Mouse (Mus musculus) urinary bladder, adult 2 months (tissue): ENCODE measurements around the gene Pcdh18. TPM values are rescaled to one million over a fixed set of nuclear protein-coding genes. Genes with fewer than 3 reads are reported as not detected.

Source experiments
- DNase-seq: peaks from one replicate; pipeline ENCODE4 v3.0.0; 2022; ENCODE audit warnings: low spot score
- polyA plus RNA-seq: library from polyadenylated mRNA; depleted of rRNA; stranded (reverse); fragments of >200 nt; gene quantifications from 2 replicates; pipeline ENCODE4 v1.2.3, GENCODE M21; 2012; rRNA removed

Gene Pcdh18
- 20.1 and 24.7 TPM in 2 replicates for polyA plus RNA-seq

- DNase-seq = peak; percentile 55
Observed at GRCm38 (mm10) chr3:49756870-49757625, at the start of gene Pcdh18. Pcdh18 (minus strand) TSS chr3:49757325.

- DNase-seq = no peak
Observed at GRCm38 (mm10) chr3:49806823-49807222, 49.7 kb upstream of the Pcdh18 start.

GRCm38 (mm10) chr3:49805511-49805910 is 48.4 kb upstream of the Pcdh18 start:
- no peak for DNase-seq

- no peak for DNase-seq
Observed at GRCm38 (mm10) chr3:49788296-49788695, 31.2 kb upstream of the Pcdh18 start.

- DNase-seq = no peak
Observed at GRCm38 (mm10) chr3:49787719-49788118, 30.6 kb upstream of the Pcdh18 start.

- no peak for DNase-seq
Observed at GRCm38 (mm10) chr3:49768992-49769738, 12.0 kb upstream of the Pcdh18 start.

GRCm38 (mm10) chr3:49762711-49763110 is 5.6 kb upstream of the Pcdh18 start:
- no peak for DNase-seq

GRCm38 (mm10) chr3:49761971-49762370 is 4.8 kb upstream of the Pcdh18 start:
- DNase-seq = no peak

- no peak for DNase-seq
Observed at GRCm38 (mm10) chr3:49757626-49758019, 498 bp upstream of the Pcdh18 start.

GRCm38 (mm10) chr3:49755986-49756845 is 909 bp downstream of the Pcdh18 start:
- peak; percentile 27 for DNase-seq

- no peak for DNase-seq
Observed at GRCm38 (mm10) chr3:49752766-49753165, 4.4 kb downstream of the Pcdh18 start.

- DNase-seq = no peak
Observed at GRCm38 (mm10) chr3:49749491-49750284, 7.4 kb downstream of the Pcdh18 start.

- no peak for DNase-seq
Observed at GRCm38 (mm10) chr3:49748054-49748453, 9.1 kb downstream of the Pcdh18 start.

- no peak for DNase-seq
Observed at GRCm38 (mm10) chr3:49739061-49739460, 18.1 kb downstream of the Pcdh18 start.

- DNase-seq = no peak
Observed at GRCm38 (mm10) chr3:49738531-49738930, 18.6 kb downstream of the Pcdh18 start.

GRCm38 (mm10) chr3:49706503-49706902 is 50.6 kb downstream of the Pcdh18 start:
- no peak for DNase-seq

GRCm38 (mm10) chr3:49699951-49700350 is 57.2 kb downstream of the Pcdh18 start:
- DNase-seq = no peak
